Mouse (Mus musculus) brain, embryonic 18.5 days (tissue): ENCODE measurements around the gene Tnfrsf22.

Experiments used
- DNase-seq: peaks from one replicate; pipeline ENCODE4 v3.0.0-alpha.2; 2012; ENCODE audit warnings: low read depth, low spot score

Tnfrsf22 gene

DNA sequence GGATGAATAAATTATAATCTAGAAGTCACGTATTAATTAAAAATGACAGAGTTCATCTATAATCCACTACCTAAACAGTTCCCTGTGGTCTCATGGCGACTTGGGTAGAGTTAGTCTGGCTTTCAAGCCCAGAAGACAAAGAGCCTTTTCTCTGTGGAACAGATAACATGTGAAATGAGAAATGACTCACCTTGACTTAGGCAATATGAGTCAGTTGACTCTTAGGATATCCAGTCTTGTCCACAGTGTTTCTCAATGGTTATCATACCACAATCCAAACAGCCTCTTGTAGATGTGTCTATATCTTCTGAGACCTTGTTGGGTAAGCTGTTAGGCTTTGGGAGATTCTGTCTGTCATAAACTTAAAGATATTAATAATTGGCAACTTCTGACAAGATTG lies 18.0 kb downstream of the Tnfrsf22 start:
- DNase-seq: no peak

GRCm38 (mm10) chr7:143629501-143629900 lies 20.0 kb downstream of the Tnfrsf22 start:
- no peak for DNase-seq

DNA sequence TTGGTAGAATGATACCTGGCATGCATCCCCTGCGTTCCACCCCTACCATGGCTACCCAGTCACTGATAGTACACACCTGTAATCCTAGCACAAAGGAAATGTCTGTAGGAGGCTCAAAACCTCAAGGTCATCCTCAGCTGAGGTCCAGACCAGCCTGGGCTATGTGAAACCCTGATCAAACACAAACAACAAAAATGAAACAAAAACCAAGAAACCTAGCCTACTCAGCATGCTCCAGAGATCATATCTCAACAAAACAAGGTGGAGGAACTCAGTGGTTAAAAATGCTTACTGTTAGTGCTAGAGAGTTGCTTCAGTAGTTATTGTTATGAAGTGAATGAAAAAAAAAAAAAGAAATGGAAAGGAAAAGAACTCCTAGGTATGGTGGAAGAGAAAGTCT lies 20.9 kb downstream of the Tnfrsf22 start, which contains the start of gene Tnfrsf26:
Tnfrsf26 (minus strand) TSS at position 183 of the 400 bp plus-strand sequence.
- DNase-seq: no peak

- no peak for DNase-seq
Measured at GRCm38 (mm10) chr7:143627555-143628286, 21.7 kb downstream of the Tnfrsf22 start.

DNA sequence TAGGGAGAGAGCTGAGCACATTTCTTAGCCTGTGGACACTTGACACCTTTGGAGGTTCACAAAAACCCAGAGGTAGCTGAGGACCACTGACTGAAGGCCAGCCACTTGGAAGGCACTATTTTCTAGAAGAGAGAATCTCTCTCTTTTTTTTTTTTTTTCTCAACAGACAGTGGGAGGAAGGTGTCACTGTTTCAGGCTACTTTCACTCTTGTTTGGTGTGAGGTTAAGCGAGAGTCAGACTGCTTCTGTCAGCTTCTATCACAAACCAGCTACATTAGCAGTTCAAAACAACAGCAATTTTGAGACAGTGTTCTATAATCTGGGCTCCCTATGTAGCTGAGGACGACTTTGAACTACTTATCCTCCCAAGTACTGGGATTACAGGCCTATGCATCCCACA lies 23.3 kb downstream of the Tnfrsf22 start:
- DNase-seq: no peak

- DNase-seq: no peak
Measured at GRCm38 (mm10) chr7:143625151-143625550, 24.3 kb downstream of the Tnfrsf22 start.

DNA sequence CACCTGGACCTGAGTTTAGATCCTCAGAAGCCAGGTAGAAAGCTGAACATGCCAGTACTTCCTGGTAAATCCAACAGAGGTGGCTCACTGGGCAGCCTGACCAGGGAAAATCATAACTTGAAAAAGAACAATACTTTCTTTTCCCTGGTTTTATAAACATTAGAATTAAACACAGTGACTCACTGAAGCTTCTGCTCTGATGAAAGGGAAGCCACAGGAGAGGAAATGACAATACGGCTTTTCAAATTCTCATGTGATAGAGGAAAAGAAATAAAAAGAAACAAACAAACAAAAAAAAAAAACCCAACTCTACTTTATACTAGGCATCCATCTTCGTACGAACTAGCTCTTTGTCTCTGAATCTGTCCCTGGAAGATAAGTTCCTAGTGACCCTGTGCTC lies 24.9 kb downstream of the Tnfrsf22 start:
- no peak for DNase-seq

DNA sequence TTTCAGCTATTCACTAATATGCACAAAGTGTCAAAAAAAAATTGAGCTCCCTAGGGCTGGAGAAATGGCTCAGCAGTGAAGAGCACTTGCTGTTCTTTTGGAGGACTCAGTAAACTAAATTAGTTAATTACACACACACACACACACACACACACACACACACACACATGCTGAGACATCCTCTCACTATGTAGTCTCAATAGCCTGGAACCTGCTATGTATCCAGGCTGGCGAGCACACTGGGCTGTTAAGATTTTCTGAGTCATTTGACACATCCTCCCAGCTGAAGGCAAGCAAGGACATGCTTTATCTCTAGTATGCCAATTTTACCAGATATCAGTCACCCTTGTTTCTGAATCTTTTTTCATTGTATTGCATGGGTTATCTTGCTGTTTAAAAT lies 28.5 kb downstream of the Tnfrsf22 start:
- no peak for DNase-seq

GRCm38 (mm10) chr7:143614404-143615135 lies 34.9 kb downstream of the Tnfrsf22 start:
- DNase-seq: no peak

GRCm38 (mm10) chr7:143612215-143612614 lies 37.2 kb downstream of the Tnfrsf22 start:
- no peak for DNase-seq

GRCm38 (mm10) chr7:143605321-143605720 lies 44.1 kb downstream of the Tnfrsf22 start:
- no peak for DNase-seq

DNA sequence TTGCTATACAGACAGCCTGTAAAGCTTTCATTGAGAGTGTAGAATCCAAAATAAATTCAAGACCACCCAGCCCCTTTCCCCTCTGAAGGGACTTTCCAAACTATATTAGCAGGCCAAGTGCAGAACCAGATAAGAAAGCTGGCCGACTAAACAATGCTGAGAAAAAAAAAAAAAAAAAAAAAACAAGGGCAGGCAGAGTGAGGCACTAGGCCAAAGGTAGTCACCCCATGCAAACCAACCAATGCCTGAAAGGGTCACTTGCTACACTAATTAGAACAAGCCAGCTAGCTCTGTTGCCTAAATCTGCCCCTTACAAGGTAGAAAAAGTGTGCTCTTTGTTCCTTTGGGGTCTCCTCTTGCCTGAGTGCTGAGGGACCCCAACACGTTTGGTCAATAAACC lies 44.6 kb downstream of the Tnfrsf22 start:
- no peak for DNase-seq

GRCm38 (mm10) chr7:143601705-143602104 lies 47.8 kb downstream of the Tnfrsf22 start:
- no peak for DNase-seq

DNA sequence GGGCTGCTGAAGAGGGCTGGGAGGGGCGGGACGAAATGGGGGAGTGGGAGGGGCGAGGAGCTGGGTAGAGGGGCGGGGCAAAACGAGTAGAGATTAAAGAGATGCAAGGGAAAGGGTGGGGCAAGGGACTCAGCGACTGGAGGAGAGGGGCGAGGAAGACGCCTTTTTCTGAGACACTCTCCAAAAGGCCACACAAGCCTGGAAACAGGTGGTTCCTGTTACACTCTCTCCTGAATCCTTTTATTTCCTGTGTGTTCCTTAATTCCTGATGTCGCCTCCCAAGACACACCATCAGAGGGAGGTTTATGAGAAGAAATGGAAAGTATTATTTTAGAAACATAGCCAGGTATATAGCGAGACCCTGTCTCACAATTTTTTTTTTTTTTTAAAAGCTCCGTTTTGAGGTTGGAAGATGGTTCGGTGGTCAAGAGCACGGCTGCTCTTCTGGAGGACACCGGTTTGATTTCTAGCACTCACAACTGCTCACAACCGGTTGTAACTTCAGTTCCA lies 49.2 kb downstream of the Tnfrsf22 start:
- no peak for DNase-seq

- peak; percentile 91 for DNase-seq
Measured at GRCm38 (mm10) chr7:143599428-143600230, 49.8 kb downstream of the Tnfrsf22 start, which contains the start of gene Cars. Cars (minus strand) TSS chr7:143600090.

DNA sequence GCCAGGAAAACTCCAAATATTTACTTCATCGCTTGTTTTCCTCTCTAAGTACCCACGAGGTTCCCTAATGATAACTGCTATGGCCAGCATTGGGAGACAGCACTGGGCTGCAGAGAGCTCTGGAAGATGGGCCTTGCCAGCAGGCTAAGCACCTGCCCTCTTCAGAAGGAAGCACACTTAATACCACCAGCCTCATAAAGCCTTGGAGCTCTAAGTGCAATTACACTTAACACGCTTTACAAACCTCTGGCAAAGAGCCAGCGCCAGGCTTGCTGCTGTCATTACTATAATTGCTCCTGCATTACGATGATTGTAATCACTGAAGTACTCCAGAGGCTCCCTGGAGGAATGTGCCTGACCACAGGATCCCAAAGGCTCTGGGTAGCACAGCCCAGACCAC lies 54.6 kb downstream of the Tnfrsf22 start:
- no peak for DNase-seq

GRCm38 (mm10) chr7:143592255-143592654 lies 57.2 kb downstream of the Tnfrsf22 start:
- DNase-seq: no peak

GRCm38 (mm10) chr7:143588006-143588405 lies 61.5 kb downstream of the Tnfrsf22 start:
- DNase-seq: no peak

DNA sequence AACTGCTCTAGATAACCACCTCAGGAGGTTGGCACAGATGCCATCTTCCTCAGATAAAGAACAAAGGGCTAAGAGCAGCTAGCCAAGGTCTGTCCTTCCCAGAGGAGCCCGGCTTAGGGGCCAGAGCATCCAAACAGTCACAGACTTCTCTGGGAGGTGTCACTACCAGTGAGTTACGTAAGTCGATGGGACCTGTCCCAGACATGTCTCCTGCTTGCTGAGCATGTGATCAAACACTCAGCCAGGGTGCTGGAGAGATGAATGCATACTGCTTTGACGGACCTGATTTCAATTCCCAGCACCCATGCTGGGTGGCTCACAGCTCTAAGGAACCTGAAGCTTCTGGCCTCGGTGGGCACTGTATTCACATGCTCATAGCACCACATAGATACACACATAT lies 61.9 kb downstream of the Tnfrsf22 start:
- no peak for DNase-seq
